Mouse (Mus musculus) heart, postnatal 0 days (tissue): Measurements from ENCODE around the gene Alms1. TPM values are rescaled to one million over a fixed set of nuclear protein-coding genes. Genes with fewer than 3 reads are reported as not detected.

Experiments
- ATAC-seq: fragments of 200-750 bp; cut with Nextera tagmentation; 2 replicates; pipeline ENCODE4 v1.8.0; 2017; ENCODE audit warnings: low read depth, moderate number of reproducible peaks, moderate library complexity; ENCODE audit not compliant: insufficient read depth
- DNase-seq: peaks from one replicate; pipeline ENCODE4 v3.0.0-alpha.2; 2016; ENCODE audit warnings: low spot score
- H3K27ac ChIP-seq: fragments of 300-500 bp; sonication (generic); 2 replicates; pipeline ENCODE4 v1.5.1; 2014; ENCODE audit warnings: low read depth, mild to moderate bottlenecking
- H3K27me3 ChIP-seq: fragments of 300-500 bp; sonication (generic); 2 replicates; pipeline ENCODE4 v1.6.1; 2014; ENCODE audit warnings: low read length, mixed read lengths; ENCODE audit not compliant: control insufficient read depth, insufficient read depth
- H3K36me3 ChIP-seq: fragments of 300-500 bp; sonication (generic); replicated peaks from 2 replicates; pipeline ENCODE4 v1.6.1; 2014; ENCODE audit warnings: low read length, mixed read lengths; ENCODE audit not compliant: control insufficient read depth, insufficient read depth
- H3K4me1 ChIP-seq: fragments of 300-500 bp; sonication (generic); 2 replicates; pipeline ENCODE4 v1.6.1; 2014; ENCODE audit warnings: antibody characterized with exemption; ENCODE audit not compliant: control insufficient read depth, insufficient read depth
- H3K4me2 ChIP-seq: fragments of 300-500 bp; sonication (generic); 2 replicates; pipeline ENCODE4 v1.6.1; 2014; ENCODE audit warnings: low read depth, mild to moderate bottlenecking, low read length, moderate library complexity
- H3K4me3 ChIP-seq: fragments of 300-500 bp; sonication (generic); 2 replicates; pipeline ENCODE4 v1.5.1; 2014; ENCODE audit warnings: low read depth, low read length
- H3K9ac ChIP-seq: fragments of 300-500 bp; sonication (generic); replicated peaks from 2 replicates; pipeline ENCODE4 v1.6.1; 2014; ENCODE audit warnings: low read depth, low read length, mixed read lengths
- H3K9me3 ChIP-seq: fragments of 300-500 bp; sonication (generic); replicated peaks from 2 replicates; pipeline ENCODE4 v1.6.1; 2016; ENCODE audit warnings: low read length; ENCODE audit not compliant: control insufficient read depth
- CTCF ChIP-seq: IDR thresholded peaks from 2 replicates; pipeline ENCODE4 v1.5.1; 2016; ENCODE audit warnings: antibody characterized with exemption, control low read depth, low read depth
- EP300 ChIP-seq: IDR thresholded peaks from 2 replicates; pipeline ENCODE4 v1.6.1; 2016; ENCODE audit warnings: antibody characterized with exemption, low read depth
- WGBS: fragments of 180-500 bp; shearing (Covaris S2); extraction: QIAGEN DNeasy Blood & Tissue Kit; methylation state at CpG from one replicate; pipeline ENCODE4 v1.1.7; 2014; 5-methylcytosine and 5-hydroxymethylcytosine counted together
- polyA plus RNA-seq: library from polyadenylated mRNA; unstranded; fragments of >200 nt; fragmentation: Nextera tagmentation; extraction: Ambion mirVana; gene quantifications from 2 replicates; pipeline ENCODE4 v1.2.1, GENCODE M21; 2015
- total RNA-seq: library from RNA; depleted of rRNA; stranded (reverse); fragments of >200 nt; gene quantifications from 2 replicates; pipeline ENCODE4 v1.2.3, GENCODE M21; 2014; ENCODE audit warnings: low replicate concordance; rRNA removed

Gene Alms1
- total RNA-seq (2.8 and 3.5 TPM in 2 replicates), polyA plus RNA-seq (0.61 and 0.81 TPM in 2 replicates)

GRCm38 (mm10) chr6:85587396-85588143 is at the start of gene Alms1:
Alms1 (plus strand) TSS chr6:85587531.
- Histone ChIP-seq H3K4me1 (peaks cover 8% of the 10 kb centered on the region; the same call in 1 of the 2 replicates), H3K27ac (peak within 1 kb of the TSS; percentile 62), H3K4me3 (peak within 1 kb of the TSS; percentile 81), H3K27me3 (no peaks in the 10 kb centered on the region), H3K9ac (peak within 1 kb of the TSS; percentile 59), H3K36me3 (no peaks in the 10 kb centered on the region), H3K4me2 (peak within 1 kb of the TSS; percentile 87), H3K9me3 (no peaks in the 10 kb centered on the region)
- peak; percentile 98 for ATAC-seq
- no peak for TF ChIP-seq CTCF
- TF ChIP-seq EP300, result no peak
- WGBS, result under 1% methylated on average over 54 of the region's 59 CpGs
- peak; percentile 92 for DNase-seq

- Histone ChIP-seq H3K36me3 (no peaks in the 10 kb centered on the region), H3K9me3 (no peaks in the 10 kb centered on the region), H3K9ac (no peak overlapping the region), H3K4me2 (no peak overlapping the region), H3K27ac (no peak overlapping the region), H3K4me3 (no peak overlapping the region), H3K4me1 (no peaks in the 10 kb centered on the region), H3K27me3 (no peaks in the 10 kb centered on the region)
- WGBS, result 54% methylated on average over 10 of the region's 10 CpGs
- TF ChIP-seq CTCF (no peak), EP300 (no peak)
- ATAC-seq (no peak), DNase-seq (no peak)
Observed at GRCm38 (mm10) chr6:85543351-85544175, 43.8 kb upstream of the Alms1 start.

- H3K4me1 ChIP-seq, result no peaks in the 10 kb centered on the region
- H3K27me3 ChIP-seq, result no peaks in the 10 kb centered on the region
- no peaks in the 10 kb centered on the region for H3K36me3 ChIP-seq
- DNase-seq, result no peak
- no peak overlapping the region for H3K4me3 ChIP-seq
- no peak for TF ChIP-seq CTCF
- TF ChIP-seq EP300, result no peak
- no peak overlapping the region for H3K27ac ChIP-seq
- ATAC-seq, result no peak
- H3K4me2 ChIP-seq, result no peak overlapping the region
- WGBS, result 71% methylated on average over 13 of the region's 13 CpGs
- H3K9me3 ChIP-seq, result no peaks in the 10 kb centered on the region
- no peak overlapping the region for H3K9ac ChIP-seq
Observed at GRCm38 (mm10) chr6:85544251-85544881, 43.0 kb upstream of the Alms1 start.

- Histone ChIP-seq H3K9ac (no peak overlapping the region), H3K36me3 (no peaks in the 10 kb centered on the region), H3K4me1 (no peaks in the 10 kb centered on the region), H3K27ac (no peak overlapping the region), H3K9me3 (no peaks in the 10 kb centered on the region), H3K4me3 (no peak overlapping the region), H3K27me3 (no peaks in the 10 kb centered on the region), H3K4me2 (no peak overlapping the region)
- TF ChIP-seq EP300 (no peak), CTCF (no peak)
- no peak for DNase-seq
- no peak for ATAC-seq
- WGBS, result 65% methylated on average over 5 of the region's 5 CpGs
Observed at GRCm38 (mm10) chr6:85547642-85548041, 39.7 kb upstream of the Alms1 start.

- Histone ChIP-seq H3K4me1 (no peaks in the 10 kb centered on the region), H3K27ac (no peak overlapping the region), H3K9ac (no peak overlapping the region), H3K4me2 (no peak overlapping the region), H3K27me3 (no peaks in the 10 kb centered on the region), H3K9me3 (no peaks in the 10 kb centered on the region; the same call in 1 of the 2 replicates), H3K36me3 (no peaks in the 10 kb centered on the region), H3K4me3 (no peak overlapping the region)
- TF ChIP-seq CTCF (no peak), EP300 (no peak)
- 17% methylated on average over 1 of the region's 1 CpGs for WGBS
- DNase-seq (no peak), ATAC-seq (no peak)
Observed at GRCm38 (mm10) chr6:85562374-85562773, 25.0 kb upstream of the Alms1 start.
